Mouse (Mus musculus) heart, embryonic 16.5 days (tissue): ENCODE measurements around the gene Trank1. TPM values are rescaled to one million over a fixed set of nuclear protein-coding genes. Genes with fewer than 3 reads are reported as not detected.

ENCODE experiments used
- ATAC-seq: fragments of 200-750 bp; cut with Nextera tagmentation; replicated peaks from 2 replicates; pipeline ENCODE4 v1.8.0; 2017; ENCODE audit warnings: moderate number of reproducible peaks; ENCODE audit not compliant: insufficient read depth, low FRiP score; ENCODE audit errors: extremely low read depth
- H3K27ac ChIP-seq: fragments of 300-500 bp; sonication (generic); 2 replicates; pipeline ENCODE4 v1.5.1; 2014; ENCODE audit warnings: mild to moderate bottlenecking, low read length, control low read depth, moderate library complexity
- H3K27me3 ChIP-seq: fragments of 300-500 bp; sonication (generic); 2 replicates; pipeline ENCODE4 v1.6.1; 2014; ENCODE audit warnings: low read length, mixed read lengths; ENCODE audit not compliant: control insufficient read depth, insufficient read depth
- H3K36me3 ChIP-seq: fragments of 300-500 bp; sonication (generic); 2 replicates; pipeline ENCODE4 v1.6.1; 2014; ENCODE audit not compliant: control insufficient read depth, insufficient read depth
- H3K4me1 ChIP-seq: fragments of 300-500 bp; sonication (generic); 2 replicates; pipeline ENCODE4 v1.6.1; 2014; ENCODE audit warnings: low read length, mixed read lengths; ENCODE audit not compliant: control insufficient read depth, insufficient read depth
- H3K4me2 ChIP-seq: fragments of 300-500 bp; sonication (generic); 2 replicates; pipeline ENCODE4 v1.6.1; 2014; ENCODE audit warnings: low read depth, mild to moderate bottlenecking, control low read depth, low read length
- H3K4me3 ChIP-seq: fragments of 300-500 bp; sonication (generic); 2 replicates; pipeline ENCODE4 v1.5.1; 2014; ENCODE audit warnings: mild to moderate bottlenecking, control low read depth, low read length
- H3K9ac ChIP-seq: fragments of 300-500 bp; sonication (generic); 2 replicates; pipeline ENCODE4 v1.6.1; 2014; ENCODE audit warnings: low read length, control low read depth
- H3K9me3 ChIP-seq: fragments of 300-500 bp; sonication (generic); replicated peaks from 2 replicates; pipeline ENCODE4 v1.6.1; 2016; ENCODE audit warnings: low read length; ENCODE audit not compliant: control insufficient read depth
- WGBS: fragments of 180-500 bp; shearing (Covaris S2); extraction: QIAGEN DNeasy Blood & Tissue Kit; methylation state at CpG from one replicate; pipeline ENCODE4 v1.1.7; 2014; 5-methylcytosine and 5-hydroxymethylcytosine counted together
- polyA plus RNA-seq: library from polyadenylated mRNA; unstranded; fragments of >200 nt; fragmentation: Nextera tagmentation; extraction: Ambion mirVana; gene quantifications from 2 replicates; pipeline ENCODE4 v1.2.1, GENCODE M21; 2015

The Trank1 gene
- polyA plus RNA-seq, 1 experiment from 2014 or later = not detected

DNA sequence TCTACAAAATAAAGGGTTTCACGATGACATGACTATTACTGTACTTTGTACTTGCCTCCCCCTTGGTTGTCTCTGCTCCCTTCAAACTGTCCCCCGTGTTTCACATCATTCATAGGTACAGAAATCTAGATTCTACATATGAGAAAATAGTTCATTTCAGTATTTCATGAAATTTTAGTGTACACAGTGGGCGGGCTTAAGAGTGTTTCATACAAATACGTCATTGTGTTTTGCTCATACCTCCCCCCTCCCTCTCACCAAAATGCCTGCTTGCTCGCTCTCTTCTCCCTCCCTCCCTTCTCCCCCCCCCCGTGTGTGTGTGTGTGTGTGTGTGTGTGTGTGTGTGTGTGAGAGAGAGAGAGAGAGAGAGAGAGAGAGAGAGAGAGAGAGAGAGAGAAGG, 1.8 kb downstream of the Trank1 start:
- Histone ChIP-seq H3K27me3 (peaks cover 52% of the 10 kb centered on the region), H3K4me3 (no peak overlapping the region), H3K4me1 (peaks cover 11% of the 10 kb centered on the region; the same call in 1 of the 2 replicates), H3K36me3 (no peaks in the 10 kb centered on the region), H3K9me3 (peaks cover 10% of the 10 kb centered on the region), H3K27ac (no peak overlapping the region), H3K9ac (no peak overlapping the region), H3K4me2 (no peak overlapping the region)
- WGBS = 22% methylated on average over 5 of the region's 6 CpGs
- ATAC-seq = no peak

DNA sequence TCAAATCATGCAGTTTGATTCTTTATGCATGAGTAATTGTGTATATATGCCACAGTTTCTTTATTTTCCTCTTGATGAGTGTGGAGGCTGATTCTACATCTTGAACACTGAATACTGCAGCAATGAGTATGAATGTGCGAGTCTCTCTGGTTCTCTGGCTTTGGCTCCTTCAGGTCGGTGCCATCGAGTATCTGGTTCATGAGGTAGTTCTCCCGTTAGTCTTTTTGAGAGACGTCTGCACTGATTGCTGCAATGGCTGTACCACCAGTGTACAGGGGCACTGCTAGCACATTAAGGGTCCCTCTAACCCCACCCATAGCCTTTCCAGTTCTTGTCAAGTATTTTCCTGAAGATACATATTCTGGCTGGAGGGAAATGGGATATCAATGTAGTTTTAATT, 2.3 kb downstream of the Trank1 start:
- H3K4me3 ChIP-seq = no peak overlapping the region
- H3K36me3 ChIP-seq = no peaks in the 10 kb centered on the region
- peaks cover 11% of the 10 kb centered on the region; the same call in 1 of the 2 replicates for H3K4me1 ChIP-seq
- peaks cover 52% of the 10 kb centered on the region for H3K27me3 ChIP-seq
- H3K27ac ChIP-seq = no peak overlapping the region
- no peak overlapping the region for H3K4me2 ChIP-seq
- ATAC-seq = no peak
- H3K9me3 ChIP-seq = peaks cover 10% of the 10 kb centered on the region
- H3K9ac ChIP-seq = no peak overlapping the region
- WGBS = 27% methylated on average over 5 of the region's 5 CpGs

DNA sequence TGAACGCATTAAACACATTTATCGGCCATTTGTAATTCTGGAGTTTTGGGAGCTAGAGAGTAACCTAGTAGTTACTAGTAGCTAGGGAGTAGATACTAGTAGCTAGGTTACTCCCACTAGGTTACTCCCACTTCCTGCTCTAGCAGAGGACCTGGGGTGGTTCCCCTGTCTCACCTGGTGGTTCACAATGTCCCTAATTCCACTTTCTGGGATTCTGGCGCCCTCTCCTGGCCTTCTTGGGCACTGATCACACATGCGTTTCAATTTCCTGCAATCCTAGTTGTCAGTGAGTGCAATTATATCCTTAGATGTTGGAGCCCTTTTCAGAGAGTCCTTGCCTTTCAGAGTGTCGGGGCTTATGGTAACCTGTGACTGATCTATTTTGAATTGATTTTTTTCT, 2.7 kb downstream of the Trank1 start:
- no peak overlapping the region for H3K4me3 ChIP-seq
- H3K27me3 ChIP-seq = peaks cover 51% of the 10 kb centered on the region
- ATAC-seq = no peak
- H3K9ac ChIP-seq = no peak overlapping the region
- no peak overlapping the region for H3K27ac ChIP-seq
- H3K4me1 ChIP-seq = peaks cover 11% of the 10 kb centered on the region; the same call in 1 of the 2 replicates
- WGBS = 36% methylated on average over 5 of the region's 5 CpGs
- no peaks in the 10 kb centered on the region for H3K36me3 ChIP-seq
- no peak overlapping the region for H3K4me2 ChIP-seq
- H3K9me3 ChIP-seq = peaks cover 10% of the 10 kb centered on the region

DNA sequence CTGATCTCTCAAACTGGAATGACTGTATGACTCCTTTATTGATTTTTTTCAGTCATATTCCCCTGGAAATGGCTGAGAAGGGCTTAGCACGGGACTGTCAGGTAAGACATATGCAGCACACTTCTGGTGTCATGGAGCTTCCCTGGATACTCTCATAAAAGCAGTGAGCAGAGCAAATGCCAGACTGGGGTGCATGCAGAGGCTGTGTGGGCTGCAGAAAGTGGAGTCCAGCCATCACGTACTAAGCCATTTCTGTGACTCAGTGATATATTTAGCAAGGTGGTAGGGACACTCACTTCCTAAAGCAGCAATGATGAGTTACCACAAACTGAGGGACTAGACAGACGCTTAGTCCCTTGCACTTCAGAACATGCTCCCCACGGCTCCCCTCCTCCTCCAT, 9.4 kb downstream of the Trank1 start:
- Histone ChIP-seq H3K9me3 (no peaks in the 10 kb centered on the region), H3K36me3 (no peaks in the 10 kb centered on the region), H3K9ac (no peak overlapping the region), H3K4me1 (no peaks in the 10 kb centered on the region), H3K4me3 (no peak overlapping the region), H3K27ac (no peak overlapping the region), H3K27me3 (no peaks in the 10 kb centered on the region), H3K4me2 (no peak overlapping the region)
- WGBS = 55% methylated on average over 4 of the region's 4 CpGs
- ATAC-seq = no peak

DNA sequence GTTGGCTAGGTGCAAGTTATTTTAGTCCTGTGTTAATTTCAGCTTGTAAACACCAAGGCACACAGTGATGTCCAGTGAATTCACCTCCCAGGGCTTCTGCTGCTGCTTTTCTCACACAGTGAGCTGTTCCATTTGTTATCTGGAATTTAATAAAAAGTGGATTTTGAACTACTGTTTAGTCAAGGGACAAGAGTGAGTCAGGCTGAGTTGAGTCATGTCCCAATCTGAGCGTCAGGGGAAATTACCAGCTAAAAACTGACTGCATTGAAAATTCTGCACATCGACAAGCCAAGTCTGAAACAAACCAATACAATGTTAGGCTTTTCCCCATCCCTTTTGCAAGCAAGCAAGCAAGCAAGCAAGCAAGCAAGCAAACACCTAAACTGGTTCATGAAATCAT, 13.3 kb downstream of the Trank1 start:
- Histone ChIP-seq H3K4me3 (no peak overlapping the region), H3K9ac (no peak overlapping the region), H3K9me3 (no peaks in the 10 kb centered on the region), H3K36me3 (no peaks in the 10 kb centered on the region), H3K4me2 (no peak overlapping the region), H3K4me1 (no peaks in the 10 kb centered on the region), H3K27ac (no peak overlapping the region), H3K27me3 (no peaks in the 10 kb centered on the region)
- 65% methylated on average over 2 of the region's 2 CpGs for WGBS
- ATAC-seq = no peak

DNA sequence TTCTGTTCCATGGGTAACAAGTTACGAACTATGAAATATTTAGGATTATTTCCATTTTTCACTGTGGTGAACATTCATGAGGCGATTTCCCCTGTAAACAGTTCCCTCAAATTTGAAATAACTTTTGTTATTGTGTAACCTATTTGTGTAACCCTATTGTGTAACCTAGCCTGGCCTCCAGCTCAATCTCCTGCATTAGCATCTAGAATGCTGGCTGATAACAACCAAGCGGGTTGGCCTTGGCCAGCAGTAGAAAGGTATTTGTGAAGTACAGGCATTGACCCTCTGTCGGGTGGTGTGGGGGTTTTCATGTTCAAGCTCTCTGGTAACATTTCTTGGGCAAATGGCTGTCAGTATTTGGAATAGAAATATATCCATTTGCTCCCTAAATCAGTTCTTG, 18.3 kb downstream of the Trank1 start:
- no peaks in the 10 kb centered on the region for H3K36me3 ChIP-seq
- no peak for ATAC-seq
- no peak overlapping the region for H3K4me3 ChIP-seq
- no peak overlapping the region for H3K9ac ChIP-seq
- no peaks in the 10 kb centered on the region for H3K27me3 ChIP-seq
- WGBS = 63% methylated on average over 4 of the region's 4 CpGs
- no peak overlapping the region for H3K27ac ChIP-seq
- H3K4me1 ChIP-seq = no peaks in the 10 kb centered on the region
- no peaks in the 10 kb centered on the region for H3K9me3 ChIP-seq
- no peak overlapping the region for H3K4me2 ChIP-seq

DNA sequence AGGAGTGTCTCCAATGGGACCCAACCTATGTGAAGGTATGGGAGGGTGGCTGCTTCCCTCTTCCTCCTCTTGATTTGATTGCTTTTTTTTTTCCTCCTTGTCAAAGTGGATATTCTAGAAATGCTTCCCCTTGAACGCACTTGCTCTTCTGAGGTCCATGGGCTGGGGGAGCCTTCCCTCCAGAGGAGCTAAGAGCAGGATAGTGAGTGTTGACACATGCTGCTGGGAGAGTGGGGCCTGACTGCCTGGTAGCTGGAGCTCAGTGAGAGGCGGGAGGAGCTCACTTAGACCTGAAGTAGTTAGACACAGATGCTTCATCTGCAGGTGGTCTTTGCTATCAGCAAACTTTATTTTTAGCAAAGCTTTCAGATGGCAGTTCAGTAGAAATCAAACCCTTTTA, 22.3 kb downstream of the Trank1 start:
- Histone ChIP-seq H3K9ac (no peak overlapping the region), H3K4me2 (no peak overlapping the region), H3K36me3 (no peaks in the 10 kb centered on the region)

DNA sequence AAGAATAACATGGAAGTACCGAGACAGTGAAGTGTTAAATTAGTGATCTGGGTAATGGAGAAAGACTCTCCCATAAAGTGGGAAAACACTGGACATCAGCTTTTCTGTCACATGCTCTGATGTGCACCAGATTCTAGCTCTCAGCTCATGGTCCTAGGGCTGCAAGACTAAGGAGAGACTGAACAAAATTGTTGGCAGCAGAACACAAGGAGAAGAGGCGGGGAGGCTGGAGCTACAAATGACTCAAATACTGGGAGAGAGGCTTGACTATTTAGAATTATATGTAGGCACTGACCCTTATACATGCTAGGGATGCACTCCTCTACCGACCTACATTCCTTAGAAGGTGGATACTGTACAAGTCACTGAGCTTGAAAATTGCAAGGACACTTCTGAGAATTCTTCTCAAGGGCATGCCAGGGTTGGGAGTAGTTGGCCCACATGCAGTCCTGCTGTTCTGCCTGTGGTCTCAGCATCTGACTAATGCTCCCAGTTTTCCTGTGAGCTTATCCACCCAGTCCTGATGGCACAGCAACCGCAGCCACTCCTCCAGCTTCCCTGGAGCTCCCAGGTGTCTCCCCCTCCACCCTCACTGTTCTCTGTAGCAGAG, 23.1 kb downstream of the Trank1 start:
- no peaks in the 10 kb centered on the region for H3K4me1 ChIP-seq
- no peak overlapping the region for H3K27ac ChIP-seq
- no peak overlapping the region for H3K9ac ChIP-seq
- H3K36me3 ChIP-seq = no peaks in the 10 kb centered on the region
- 52% methylated on average over 4 of the region's 4 CpGs for WGBS
- H3K4me2 ChIP-seq = no peak overlapping the region
- H3K9me3 ChIP-seq = no peaks in the 10 kb centered on the region
- H3K27me3 ChIP-seq = no peaks in the 10 kb centered on the region
- no peak for ATAC-seq
- no peak overlapping the region for H3K4me3 ChIP-seq

More for the DNA sequence above, 22.3 kb downstream of the Trank1 start:
- no peaks in the 10 kb centered on the region for H3K27me3 ChIP-seq
- H3K4me1 ChIP-seq = no peaks in the 10 kb centered on the region
- no peak overlapping the region for H3K27ac ChIP-seq
- 23% methylated on average over 2 of the region's 2 CpGs for WGBS
- H3K4me3 ChIP-seq = no peak overlapping the region
- no peak for ATAC-seq
- H3K9me3 ChIP-seq = no peaks in the 10 kb centered on the region

DNA sequence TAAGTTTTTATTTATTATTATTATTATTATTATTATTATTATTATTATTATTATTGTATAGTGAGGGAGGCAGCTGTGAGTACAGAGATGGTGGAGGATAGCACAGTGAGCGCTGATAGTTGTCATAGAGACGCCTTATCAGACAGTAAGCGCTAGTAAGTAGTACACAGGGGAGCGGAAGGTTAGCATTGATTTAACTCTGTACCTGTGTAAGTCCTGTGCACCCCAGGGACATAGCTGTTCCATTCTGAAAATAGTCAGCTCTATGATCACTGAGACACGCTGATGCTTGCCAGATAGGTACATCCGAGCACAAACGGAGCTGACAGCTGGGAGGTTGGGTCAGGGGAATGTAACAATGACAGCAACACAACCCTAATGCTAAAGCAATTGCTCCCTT, 39.7 kb downstream of the Trank1 start:
- no peaks in the 10 kb centered on the region for H3K9me3 ChIP-seq
- 60% methylated on average over 7 of the region's 7 CpGs for WGBS
- H3K27me3 ChIP-seq = no peaks in the 10 kb centered on the region
- no peaks in the 10 kb centered on the region for H3K4me1 ChIP-seq
- no peak overlapping the region for H3K9ac ChIP-seq
- H3K4me3 ChIP-seq = no peak overlapping the region
- H3K27ac ChIP-seq = no peak overlapping the region
- ATAC-seq = no peak
- no peak overlapping the region for H3K4me2 ChIP-seq
- no peaks in the 10 kb centered on the region for H3K36me3 ChIP-seq
